Mouse (Mus musculus): ENCODE measurements around the gene Knl1.

GRCm38 (mm10) chr2:119147775-119148174 lies 100.9 kb downstream of the Knl1 start:
- no peak for TF ChIP-seq GABPA (IDR thresholded peaks at IDR 0.05; ENCODE audit: low read depth, low read length)
- TF ChIP-seq MAX (IDR thresholded peaks at IDR 0.05; ENCODE audit: low read length), result no peak
- TF ChIP-seq CTCF (IDR thresholded peaks at IDR 0.05 in 2 of 3, conservative IDR thresholded peaks at IDR 0.05 in 1 of 3; ENCODE audit: control insufficient read depth in 1 of 3, insufficient read depth in 1 of 3, low read depth in 2 of 3, low read length in 3 of 3, poor library complexity in 1 of 3, severe bottlenecking in 1 of 3), result no peak
- no peak for TF ChIP-seq MEF2A (IDR thresholded peaks at IDR 0.05; ENCODE audit: extremely low read depth, insufficient replicate concordance, low read depth, low read length, poor library complexity, severe bottlenecking)
- TF ChIP-seq USF1 (IDR thresholded peaks at IDR 0.05; ENCODE audit: low read depth, low read length), result no peak
- no peak for TF ChIP-seq POLR2A (IDR thresholded peaks at IDR 0.05; ENCODE audit: control insufficient read depth in 1 of 2, insufficient read depth in 1 of 2, low read depth in 1 of 2, low read length in 2 of 2, poor library complexity in 1 of 2)
- no peak for TF ChIP-seq EP300 (IDR thresholded peaks at IDR 0.05; ENCODE audit: low read depth in 1 of 2, low read length in 2 of 2)
- no peak for TF ChIP-seq ZNF384 (IDR thresholded peaks at IDR 0.05; ENCODE audit: low read depth, low read length)
- TF ChIP-seq KAT2A (conservative IDR thresholded peaks at IDR 0.05; ENCODE audit: low read depth, low read length), result no peak
- no peak for TF ChIP-seq RAD21 (IDR thresholded peaks at IDR 0.05; ENCODE audit: low read depth, low read length)
- no peak for TF ChIP-seq ETS1 (IDR thresholded peaks at IDR 0.05; ENCODE audit: low read depth, low read length)
- TF ChIP-seq TBP (IDR thresholded peaks at IDR 0.05; ENCODE audit: low read depth, low read length), result no peak
